Mouse (Mus musculus) ES-E14 (cell line): ENCODE data around the gene Ccnq.

Experiments
- CHD2 ChIP-seq: IDR thresholded peaks from 2 replicates; pipeline ENCODE4 v1.6.1; 2014; ENCODE audit warnings: mild to moderate bottlenecking, low read depth, low read length, inconsistent platforms
- ZNF384 ChIP-seq: IDR thresholded peaks from 2 replicates; pipeline ENCODE4 v1.6.1; 2012; ENCODE audit warnings: low read depth, low read length, inconsistent platforms

GRCm38 (mm10) chr11:78735168-78735567 is 16.4 kb downstream of the Ccnq start:
- no peak for TF ChIP-seq ZNF384
- no peak for TF ChIP-seq CHD2
